Mouse (Mus musculus): ENCODE measurements around the gene Dazap1. TPM values are rescaled to one million over a fixed set of nuclear protein-coding genes. Genes with fewer than 3 reads are reported as not detected.
A peak's percentile ranks its signal among the peaks of the same experiment; 100 is the strongest.

The Dazap1 gene
- polyA plus RNA-seq, 1 experiment from 2014 or later: 44.3 TPM

DNA sequence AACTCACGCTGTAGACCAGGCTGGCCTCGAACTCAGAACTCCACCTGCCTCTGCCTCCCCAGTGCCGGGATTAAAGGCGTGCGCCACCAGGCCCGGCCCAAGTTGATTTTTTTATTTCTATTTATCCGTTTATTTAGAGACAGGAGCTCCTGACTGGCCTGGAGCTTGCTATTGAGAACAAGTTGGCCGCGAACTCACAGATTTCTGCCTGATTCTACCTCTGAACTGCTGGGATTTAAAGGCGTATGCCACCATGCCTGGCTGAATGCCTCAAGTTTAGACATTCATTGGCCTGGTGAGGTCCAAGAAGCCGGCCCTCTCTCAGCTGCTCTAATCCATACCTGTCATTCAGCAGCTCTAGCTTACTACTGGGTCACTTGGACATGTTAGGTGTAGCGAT is 883 bp downstream of the Dazap1 start:
- Histone ChIP-seq H3K4me2 (peak overlapping the region; percentile 90), H3K9ac (peak overlapping the region; percentile 71), H3K4me3 (peak overlapping the region; percentile 58), H3K27me3 (replicated peaks) (no peaks in the 10 kb centered on the region), H3K27ac (peak overlapping the region; percentile 94), H3K9me3 (replicated peaks) (no peaks in the 10 kb centered on the region), H3K4me1 (peaks cover 81% of the 10 kb centered on the region), H3K36me3 (peaks cover 31% of the 10 kb centered on the region)
- ATAC-seq: no peak
- WGBS (ENCODE audit: insufficient replicate concordance): 52% methylated on average over 12 of the region's 12 CpGs

DNA sequence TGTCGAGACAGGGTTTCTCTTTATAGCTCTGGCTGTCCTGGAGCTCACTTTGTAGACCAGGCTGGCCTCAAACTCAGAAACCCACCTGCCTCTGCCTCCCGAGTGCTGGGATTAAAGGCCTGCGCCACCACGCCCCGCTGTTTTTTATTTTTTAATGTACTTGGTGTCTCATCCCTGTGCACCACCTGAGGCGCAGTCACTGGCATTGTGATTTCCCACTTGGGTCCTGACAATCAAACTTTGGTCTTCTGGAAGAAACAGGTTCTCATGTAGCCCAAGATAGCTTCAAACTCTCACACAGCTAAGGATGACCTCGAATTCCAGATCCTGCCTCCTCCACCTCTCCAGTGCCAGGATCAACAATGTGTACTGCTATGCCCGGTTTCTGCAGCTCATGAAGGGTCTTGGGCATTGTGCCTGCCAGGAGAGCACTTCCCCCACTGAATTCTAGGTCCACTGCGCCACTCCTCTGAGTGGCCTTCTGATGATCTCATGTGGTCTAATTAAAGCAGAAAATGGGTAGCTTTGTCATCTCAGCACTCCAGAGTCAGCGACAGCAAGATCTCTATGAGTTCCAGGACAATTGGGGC is 1.6 kb downstream of the Dazap1 start:
- no peak for ATAC-seq
- Histone ChIP-seq H3K9ac (no peak overlapping the region), H3K9me3 (replicated peaks) (no peaks in the 10 kb centered on the region), H3K27me3 (replicated peaks) (no peaks in the 10 kb centered on the region), H3K4me2 (peak overlapping the region; percentile 90; the same call in 1 of the 2 replicates), H3K36me3 (peaks cover 33% of the 10 kb centered on the region), H3K27ac (0 out of 2 replicates have a peak overlapping the region, but pooled peaks have one; percentile 94), H3K4me3 (no peak overlapping the region), H3K4me1 (peaks cover 86% of the 10 kb centered on the region)
- WGBS (ENCODE audit: insufficient replicate concordance): 83% methylated on average over 10 of the region's 10 CpGs

DNA sequence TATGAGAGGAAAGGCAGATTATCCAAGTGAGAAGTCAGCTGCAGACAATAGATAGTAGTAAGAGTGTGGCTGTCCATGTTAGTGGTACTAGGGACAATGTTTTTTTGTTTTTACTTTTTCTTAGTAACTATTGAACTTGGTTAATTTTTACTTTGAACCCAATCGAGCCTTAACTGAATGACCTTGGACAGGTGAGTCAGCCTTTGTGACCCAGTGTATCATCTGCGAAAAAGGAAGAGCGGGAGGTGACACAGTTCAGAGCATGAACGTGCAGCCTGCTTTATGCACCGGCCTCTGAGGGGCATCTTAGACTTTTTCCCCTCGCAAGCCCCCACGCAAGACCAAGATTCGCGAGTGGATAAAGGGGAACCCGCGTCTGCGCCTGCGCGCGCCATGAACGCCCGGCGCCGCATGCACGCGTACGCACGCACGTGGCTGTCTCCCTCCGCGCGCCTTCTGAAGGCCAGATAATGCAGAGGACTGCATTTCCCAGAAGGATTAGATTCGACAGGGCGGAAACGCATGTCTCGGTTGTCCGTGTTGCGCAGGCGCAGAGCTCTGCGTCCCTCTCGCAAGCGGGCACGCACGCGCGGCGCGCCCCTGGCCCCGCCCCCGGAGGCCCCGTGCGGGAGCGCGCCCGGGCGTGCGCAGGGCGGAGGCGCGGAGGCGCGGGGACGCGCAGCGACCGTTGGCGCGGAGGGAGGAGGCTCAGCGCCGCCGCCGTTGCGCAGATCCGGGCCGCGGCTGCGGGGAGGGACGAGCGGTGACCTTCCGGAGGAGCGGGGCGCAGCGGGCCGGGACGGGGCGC is 3.3 kb downstream of the Dazap1 start:
- H3K9me3 ChIP-seq (replicated peaks): no peaks in the 10 kb centered on the region
- H3K4me1 ChIP-seq: peaks cover 86% of the 10 kb centered on the region
- H3K9ac ChIP-seq: peak overlapping the region; percentile 99
- H3K4me2 ChIP-seq: peak overlapping the region; percentile 85
- H3K4me3 ChIP-seq: peak overlapping the region; percentile 97
- H3K27ac ChIP-seq: peak overlapping the region; percentile 89
- ATAC-seq: peak; percentile 67
- no peaks in the 10 kb centered on the region for H3K27me3 ChIP-seq (replicated peaks)
- peaks cover 33% of the 10 kb centered on the region for H3K36me3 ChIP-seq
- 1% methylated on average over 80 of the region's 81 CpGs for WGBS (ENCODE audit: insufficient replicate concordance)

DNA sequence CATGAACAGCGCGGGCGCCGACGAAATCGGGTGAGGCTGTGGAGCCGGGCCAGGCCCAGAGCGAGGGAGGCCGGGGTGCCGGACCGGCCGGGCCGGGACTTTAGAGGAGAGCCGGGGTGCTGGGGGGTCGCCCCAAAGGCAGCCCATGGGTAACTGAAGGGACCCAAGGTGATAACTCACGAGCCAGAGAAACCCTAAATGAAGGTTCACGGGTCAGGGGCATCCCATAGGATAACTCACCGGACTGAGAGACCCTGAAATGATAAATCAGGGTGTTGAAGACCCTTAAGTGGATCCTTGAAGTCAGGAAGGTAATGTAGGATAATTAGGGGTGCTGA is 3.8 kb downstream of the Dazap1 start:
- Histone ChIP-seq H3K4me3 (peak overlapping the region; percentile 97), H3K4me1 (peaks cover 86% of the 10 kb centered on the region), H3K4me2 (peak overlapping the region; percentile 85), H3K27me3 (replicated peaks) (no peaks in the 10 kb centered on the region), H3K9me3 (replicated peaks) (no peaks in the 10 kb centered on the region), H3K36me3 (peaks cover 33% of the 10 kb centered on the region), H3K9ac (peak overlapping the region; percentile 99), H3K27ac (peak overlapping the region; percentile 89)
- WGBS (ENCODE audit: insufficient replicate concordance): under 1% methylated on average over 18 of the region's 18 CpGs
- ATAC-seq: no peak

- H3K9me3 ChIP-seq (replicated peaks): no peaks in the 10 kb centered on the region
- H3K9ac ChIP-seq: peak overlapping the region; percentile 68
- H3K27me3 ChIP-seq (replicated peaks): no peaks in the 10 kb centered on the region
- peak overlapping the region; percentile 34 for H3K4me3 ChIP-seq
- 30% methylated on average over 2 of the region's 2 CpGs for WGBS (ENCODE audit: insufficient replicate concordance)
- peak overlapping the region; percentile 89 for H3K27ac ChIP-seq
- H3K36me3 ChIP-seq: peaks cover 73% of the 10 kb centered on the region
- peak; percentile 48; the same call in 1 of the 2 replicates for ATAC-seq
- peak overlapping the region; percentile 85 for H3K4me2 ChIP-seq
- peaks cover 94% of the 10 kb centered on the region for H3K4me1 ChIP-seq
Measured at GRCm38 (mm10) chr10:80270099-80270498, 8.8 kb downstream of the Dazap1 start.

DNA sequence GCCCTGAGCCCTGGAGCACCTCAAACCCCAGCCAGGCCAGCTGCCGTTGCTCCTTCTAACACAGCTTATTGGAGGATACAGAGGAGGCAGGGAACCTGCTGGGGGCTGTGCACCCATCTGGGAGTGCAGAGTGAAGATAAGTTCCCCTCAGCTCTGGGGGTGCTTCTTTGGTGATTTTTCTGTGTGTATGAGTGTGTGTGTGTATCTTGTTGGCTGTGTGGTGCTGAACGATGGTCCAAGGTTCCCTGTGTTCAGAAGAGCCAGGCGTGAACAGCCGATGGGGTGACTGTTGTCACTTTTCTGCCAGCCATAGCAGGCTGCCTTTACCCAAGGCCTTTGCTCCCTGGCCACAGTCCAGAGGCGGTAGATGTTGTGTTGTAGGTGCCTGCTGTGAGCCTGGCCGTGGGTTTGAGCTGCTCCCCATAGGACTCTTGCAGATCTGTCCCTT is 9.5 kb downstream of the Dazap1 start:
- WGBS (ENCODE audit: insufficient replicate concordance): 37% methylated on average over 6 of the region's 6 CpGs
- H3K4me2 ChIP-seq: peak overlapping the region; percentile 85
- ATAC-seq: peak; percentile 82
- H3K27ac ChIP-seq: peak overlapping the region; percentile 89
- peaks cover 80% of the 10 kb centered on the region for H3K36me3 ChIP-seq
- H3K9me3 ChIP-seq (replicated peaks): no peaks in the 10 kb centered on the region
- peaks cover 91% of the 10 kb centered on the region for H3K4me1 ChIP-seq
- H3K4me3 ChIP-seq: peak overlapping the region; percentile 34
- peak overlapping the region; percentile 68 for H3K9ac ChIP-seq
- H3K27me3 ChIP-seq (replicated peaks): no peaks in the 10 kb centered on the region

DNA sequence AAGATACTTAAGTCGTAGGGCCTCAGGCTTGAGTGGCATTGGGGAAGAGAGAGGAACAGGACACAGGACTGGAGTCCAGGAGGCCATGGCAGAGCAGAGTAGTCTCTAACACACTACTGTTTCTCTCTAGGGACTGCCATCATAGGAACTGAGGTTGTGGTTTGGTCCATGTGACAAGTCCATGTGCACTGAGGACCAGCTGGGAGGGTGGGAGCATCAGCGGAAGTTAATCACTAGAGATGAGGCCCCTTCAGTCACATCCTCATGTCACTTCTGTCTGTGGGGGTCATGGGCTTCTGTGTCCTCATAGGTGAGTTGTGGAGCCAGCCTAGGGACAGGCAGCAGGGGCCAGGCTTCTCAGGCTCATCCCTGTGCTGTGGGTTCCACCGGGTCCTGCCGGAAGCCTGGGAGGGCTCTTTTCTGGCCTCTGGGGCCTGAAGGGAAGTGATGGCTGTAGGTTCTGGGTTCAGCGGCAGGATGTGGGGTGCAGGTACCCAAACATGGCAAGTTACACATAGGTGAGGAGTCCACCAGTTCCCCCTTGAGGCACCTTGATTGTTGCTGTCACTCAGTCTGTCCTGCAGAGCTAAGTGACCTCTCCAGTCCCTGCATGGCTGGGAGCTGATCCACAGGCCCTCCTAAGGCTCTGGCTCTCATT is 10.0 kb downstream of the Dazap1 start:
- Histone ChIP-seq H3K4me3 (peak overlapping the region; percentile 34), H3K27me3 (replicated peaks) (no peaks in the 10 kb centered on the region), H3K36me3 (peaks cover 85% of the 10 kb centered on the region), H3K9ac (peak overlapping the region; percentile 68), H3K4me2 (peak overlapping the region; percentile 85), H3K27ac (peak overlapping the region; percentile 89), H3K9me3 (replicated peaks) (no peaks in the 10 kb centered on the region), H3K4me1 (peaks cover 86% of the 10 kb centered on the region)
- ATAC-seq: no peak
- WGBS (ENCODE audit: insufficient replicate concordance): 62% methylated on average over 5 of the region's 5 CpGs

DNA sequence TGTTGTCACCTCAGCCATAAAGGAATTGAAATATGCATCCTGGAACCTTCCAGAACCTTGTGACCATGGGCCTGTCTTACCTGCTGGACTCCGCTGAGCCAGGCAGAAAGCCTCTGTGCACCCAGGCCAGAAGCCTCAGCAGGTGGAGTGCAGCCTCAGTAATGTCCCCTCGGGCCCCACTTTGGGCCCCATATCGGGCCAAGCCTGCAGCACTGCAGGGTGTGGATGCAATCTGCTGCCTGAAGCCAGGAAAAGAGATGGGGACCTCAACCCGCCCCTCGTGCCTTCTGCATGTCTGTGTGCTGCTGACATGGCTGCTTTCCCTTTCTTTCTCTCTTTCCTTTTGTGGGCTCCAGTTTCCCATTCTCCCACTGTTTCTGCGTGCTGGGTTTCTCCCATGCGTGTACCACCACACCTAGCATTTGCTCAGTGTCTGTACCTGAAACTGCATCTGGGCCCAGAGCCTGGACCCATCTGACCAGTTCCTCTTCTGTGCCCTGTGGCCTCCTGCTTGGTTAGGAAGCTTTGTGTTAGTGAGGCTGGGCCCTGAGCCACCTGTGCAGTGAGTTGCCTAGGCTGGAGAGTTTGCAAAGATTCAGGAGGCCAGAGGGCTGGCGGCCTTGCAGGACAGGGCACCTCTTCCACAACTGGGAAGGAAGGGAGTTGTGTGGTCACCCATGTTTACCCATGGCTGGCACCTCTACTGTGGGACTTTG is 10.7 kb downstream of the Dazap1 start:
- 56% methylated on average over 8 of the region's 8 CpGs for WGBS (ENCODE audit: insufficient replicate concordance)
- Histone ChIP-seq H3K36me3 (peaks cover 85% of the 10 kb centered on the region), H3K27me3 (replicated peaks) (no peaks in the 10 kb centered on the region), H3K9ac (peak overlapping the region; percentile 68), H3K4me2 (peak overlapping the region; percentile 85), H3K4me1 (peaks cover 79% of the 10 kb centered on the region), H3K9me3 (replicated peaks) (no peaks in the 10 kb centered on the region), H3K27ac (peak overlapping the region; percentile 89), H3K4me3 (peak overlapping the region; percentile 34)
- ATAC-seq: peak; percentile 74

GRCm38 (mm10) chr10:80273847-80274246 is 12.6 kb downstream of the Dazap1 start:
- no peak for ATAC-seq
- H3K4me2 ChIP-seq: no peak overlapping the region
- H3K36me3 ChIP-seq: peaks cover 85% of the 10 kb centered on the region
- 88% methylated on average over 3 of the region's 3 CpGs for WGBS (ENCODE audit: insufficient replicate concordance)
- H3K27me3 ChIP-seq (replicated peaks): no peaks in the 10 kb centered on the region
- H3K9ac ChIP-seq: 0 out of 2 replicates have a peak overlapping the region, but pooled peaks have one; percentile 12
- peaks cover 60% of the 10 kb centered on the region for H3K4me1 ChIP-seq
- peak overlapping the region; percentile 64 for H3K27ac ChIP-seq
- H3K9me3 ChIP-seq (replicated peaks): no peaks in the 10 kb centered on the region
- H3K4me3 ChIP-seq: no peak overlapping the region

DNA sequence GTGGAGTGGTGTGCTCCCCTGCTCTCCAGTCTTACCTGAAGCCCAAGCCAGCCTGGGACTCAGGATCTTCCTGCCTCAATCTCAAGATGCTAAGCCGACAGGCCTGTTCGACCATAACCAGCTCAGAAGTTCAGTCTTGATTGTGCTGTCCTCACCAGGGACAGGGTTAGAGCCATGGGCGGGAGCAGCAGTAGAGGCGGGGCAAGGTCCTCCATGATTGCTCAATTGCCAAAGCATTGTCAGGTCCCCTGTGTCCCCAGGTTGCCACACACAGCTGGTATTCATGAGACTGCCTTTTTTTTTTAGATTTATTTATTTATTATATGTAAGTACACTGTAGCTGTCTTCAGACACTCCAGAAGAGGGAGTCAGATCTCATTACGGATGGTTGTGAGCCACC is 15.0 kb downstream of the Dazap1 start:
- no peak for ATAC-seq
- H3K36me3 ChIP-seq: peaks cover 97% of the 10 kb centered on the region
- H3K4me3 ChIP-seq: no peak overlapping the region
- no peak overlapping the region for H3K9ac ChIP-seq
- H3K4me1 ChIP-seq: peaks cover 37% of the 10 kb centered on the region
- H3K9me3 ChIP-seq (replicated peaks): no peaks in the 10 kb centered on the region
- H3K4me2 ChIP-seq: no peak overlapping the region
- WGBS (ENCODE audit: insufficient replicate concordance): 77% methylated on average over 5 of the region's 5 CpGs
- H3K27me3 ChIP-seq (replicated peaks): no peaks in the 10 kb centered on the region
- H3K27ac ChIP-seq: no peak overlapping the region

GRCm38 (mm10) chr10:80278390-80278789 is 17.1 kb downstream of the Dazap1 start:
- no peak for ATAC-seq
- peaks cover 17% of the 10 kb centered on the region for H3K4me1 ChIP-seq
- WGBS (ENCODE audit: insufficient replicate concordance): 88% methylated on average over 9 of the region's 9 CpGs
- no peak overlapping the region for H3K4me2 ChIP-seq
- no peaks in the 10 kb centered on the region for H3K9me3 ChIP-seq (replicated peaks)
- no peak overlapping the region for H3K4me3 ChIP-seq
- H3K27ac ChIP-seq: no peak overlapping the region
- peaks cover 100% of the 10 kb centered on the region for H3K36me3 ChIP-seq
- H3K27me3 ChIP-seq (replicated peaks): no peaks in the 10 kb centered on the region
- H3K9ac ChIP-seq: no peak overlapping the region
